Mouse (Mus musculus): ENCODE measurements around the gene Aqp6.

- no peak for TF ChIP-seq GATA1 (IDR thresholded peaks at IDR 0.05; ENCODE audit: borderline replicate concordance, low read length)
- TF ChIP-seq FLI1 (IDR thresholded peaks at IDR 0.05; ENCODE audit: low read length) = no peak
Measured at GRCm38 (mm10) chr15:99650304-99650703, 49.1 kb downstream of the Aqp6 start.
